Mouse (Mus musculus) layer of hippocampus, adult 6 months (tissue): Measurements from ENCODE around the gene Smarcd2. TPM values are rescaled to one million over a fixed set of nuclear protein-coding genes. Genes with fewer than 3 reads are reported as not detected.

Experiments
- long read RNA-seq, 2 experiments: library from polyadenylated mRNA; unstranded; transcript quantifications; one replicate each; pipeline ENCODE4 v2.0.0; 2019 to 2020
- polyA plus RNA-seq: library from polyadenylated mRNA; unstranded; fragments of <200 nt; fragmentation: Nextera tagmentation; gene quantifications from 2 replicates; pipeline ENCODE4 v1.2.3, GENCODE M21; 2021

The Smarcd2 gene
- polyA plus RNA-seq, result 2.2 and 2.6 TPM in 2 replicates
- long read RNA-seq, experiment 1, transcript Smarcd2-201 (13 exons, 2,747 nt), result major isoform, 8 of 11 reads
- long read RNA-seq, experiment 1, partial matches to known transcripts, result 1 of 11 reads
- long read RNA-seq, experiment 1, other reads (novel, unspliced or antisense), result 2 of 11 reads
- long read RNA-seq, experiment 2, transcript Smarcd2-201 (13 exons, 2,747 nt), result major isoform, 42 of 48 reads
- long read RNA-seq, experiment 2, partial matches to known transcripts, result 2 of 48 reads
- long read RNA-seq, experiment 2, other reads (novel, unspliced or antisense), result 4 of 48 reads

DNA sequence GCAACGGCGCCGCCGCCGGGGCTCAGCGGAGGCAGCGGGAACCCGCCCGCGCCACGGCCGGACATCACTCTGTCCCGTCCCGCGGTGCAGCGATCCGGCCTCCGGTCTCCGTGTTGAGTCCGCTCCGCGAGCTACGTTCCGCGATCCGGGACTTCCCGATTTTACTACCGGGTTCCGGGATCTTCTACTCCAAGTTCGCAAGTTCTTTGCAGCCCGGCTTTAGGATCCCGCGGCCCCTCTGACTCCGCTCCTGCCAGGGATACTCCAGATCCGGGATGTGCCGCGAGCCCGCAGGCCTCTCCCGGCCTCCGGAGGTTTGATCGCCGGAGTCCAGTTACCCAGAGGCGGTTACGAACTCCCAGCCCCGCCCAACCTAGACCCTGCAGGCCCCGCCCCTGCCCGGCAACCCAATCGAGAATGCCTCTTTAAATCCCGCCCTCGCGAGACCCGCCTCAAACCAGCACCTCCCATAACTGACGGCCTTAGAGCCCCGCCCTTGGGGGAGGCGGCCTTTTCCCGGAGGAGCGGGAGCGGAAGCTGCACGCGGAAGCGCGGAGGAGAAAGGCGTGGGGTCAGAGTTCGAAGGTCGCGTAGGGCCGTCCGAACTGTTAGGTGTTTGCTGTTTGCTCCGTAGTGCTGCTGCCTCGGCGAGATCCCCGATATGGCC is at the start of gene Smarcd2:
Gene Smarcd2, minus strand, starts transcription at position 329 of the 667 bp plus-strand sequence.

DNA sequence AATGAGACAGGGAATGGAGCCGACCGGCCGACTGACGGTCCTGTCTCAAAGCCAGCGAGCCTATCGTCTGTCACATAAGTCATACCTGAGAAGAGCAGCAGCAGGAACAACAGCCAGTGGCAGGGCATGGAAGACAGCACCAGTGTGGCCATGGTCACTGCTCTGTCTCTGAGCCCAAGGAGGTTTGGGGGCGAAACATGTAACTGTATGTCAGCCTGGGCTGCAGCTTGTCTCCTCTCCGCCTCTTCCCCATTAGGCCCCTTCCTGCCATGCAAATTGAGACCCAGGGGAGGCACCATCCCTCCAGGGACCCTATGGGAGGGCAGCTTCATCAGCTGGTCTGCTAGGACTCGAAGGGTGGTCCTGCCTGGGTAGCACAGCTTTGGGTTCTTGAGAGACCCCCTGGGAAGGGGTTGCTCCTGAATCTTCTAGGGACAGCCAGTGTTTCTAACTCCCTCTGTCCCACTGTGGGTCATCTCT is 41.6 kb upstream of the Smarcd2 start, which contains the start of gene Cd79b:
Gene Cd79b, minus strand, starts transcription at position 430 of the 480 bp plus-strand sequence.

DNA sequence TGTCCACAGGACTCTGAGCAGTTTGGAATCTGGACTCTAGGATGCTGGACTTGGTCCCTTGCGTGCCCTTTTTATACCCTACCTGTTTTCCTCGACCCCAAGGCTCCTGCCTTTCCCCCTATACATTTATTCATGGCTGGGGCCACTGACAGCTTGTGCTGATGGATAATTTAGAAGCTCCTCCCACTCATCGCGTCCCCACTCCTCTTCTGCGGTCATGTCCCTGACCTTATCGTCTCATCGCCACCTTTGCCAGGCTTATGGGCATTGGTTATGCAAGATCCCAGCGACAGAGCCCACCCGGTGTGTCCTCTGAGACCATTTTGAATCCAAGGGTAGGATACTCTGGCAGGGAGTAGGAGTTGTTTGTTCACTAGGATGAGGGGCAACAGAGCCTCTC is 29.0 kb upstream of the Smarcd2 start, which contains the start of gene Gh:
Gene Gh, minus strand, starts transcription at position 101 of the 400 bp plus-strand sequence.

DNA sequence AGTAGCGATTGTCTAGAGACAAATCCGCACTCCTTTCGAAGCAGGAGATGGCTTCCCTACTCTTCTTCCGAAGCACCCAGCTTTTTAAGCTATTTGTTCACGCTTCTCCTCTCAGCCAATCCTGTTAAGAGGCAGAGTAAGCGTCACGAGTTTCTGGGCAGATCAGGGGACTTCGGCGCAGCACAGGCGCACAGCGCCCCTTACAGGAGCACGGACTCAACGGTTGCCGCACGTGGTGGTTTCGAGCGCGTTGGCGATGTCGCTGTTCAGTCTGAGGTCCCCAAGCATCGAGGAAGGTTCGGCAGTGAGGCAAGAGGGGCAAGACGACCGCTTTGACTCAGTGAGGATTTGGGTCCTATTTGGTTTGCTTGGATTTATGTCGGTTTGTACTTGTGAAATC is 3.7 kb upstream of the Smarcd2 start, which contains the start of gene Tcam1:
Gene Tcam1, plus strand, starts transcription at position 219 of the 400 bp plus-strand sequence.

DNA sequence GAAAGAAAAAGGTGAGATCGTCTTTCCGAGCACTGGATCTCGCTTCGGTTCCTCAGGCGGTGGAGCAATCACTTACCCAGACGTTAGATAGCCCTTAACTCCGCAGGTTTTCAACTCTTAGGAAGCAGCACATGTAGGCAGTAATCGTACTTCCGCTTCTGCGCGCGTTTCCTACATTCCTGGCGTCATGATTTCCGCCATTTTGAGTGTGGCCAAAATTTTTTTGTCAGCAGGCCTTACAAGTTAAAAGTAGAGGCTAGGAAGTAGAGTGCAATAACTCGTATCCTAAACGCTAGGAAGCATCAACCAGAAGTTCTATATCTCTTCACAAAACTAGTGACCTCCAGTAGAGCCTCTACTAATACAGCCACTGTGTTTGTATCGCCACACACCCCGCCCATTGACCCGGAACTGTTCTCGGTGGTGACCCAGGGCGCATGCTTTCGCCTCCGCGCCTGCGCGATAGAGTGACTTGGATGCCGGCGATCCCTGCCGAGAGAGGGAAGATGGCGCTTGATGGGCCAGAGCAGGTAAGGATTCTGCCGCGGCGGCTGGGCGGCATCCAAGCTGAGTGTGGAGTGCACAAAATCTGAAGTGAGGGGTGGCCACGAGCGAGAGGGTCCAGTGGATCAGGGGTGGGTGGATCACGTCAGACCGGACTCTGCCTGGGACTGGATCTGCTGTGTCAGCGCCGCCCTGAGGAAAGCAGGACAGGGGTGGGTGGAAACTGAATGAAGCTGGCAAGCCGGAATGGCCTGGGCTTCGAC is 16.9 kb downstream of the Smarcd2 start, which contains the start of the genes Ftsj3 and Psmc5:
Gene Ftsj3, minus strand, starts transcription at position 395 of the 767 bp plus-strand sequence.
Gene Psmc5, plus strand, starts transcription at position 470 of the 767 bp plus-strand sequence.

DNA sequence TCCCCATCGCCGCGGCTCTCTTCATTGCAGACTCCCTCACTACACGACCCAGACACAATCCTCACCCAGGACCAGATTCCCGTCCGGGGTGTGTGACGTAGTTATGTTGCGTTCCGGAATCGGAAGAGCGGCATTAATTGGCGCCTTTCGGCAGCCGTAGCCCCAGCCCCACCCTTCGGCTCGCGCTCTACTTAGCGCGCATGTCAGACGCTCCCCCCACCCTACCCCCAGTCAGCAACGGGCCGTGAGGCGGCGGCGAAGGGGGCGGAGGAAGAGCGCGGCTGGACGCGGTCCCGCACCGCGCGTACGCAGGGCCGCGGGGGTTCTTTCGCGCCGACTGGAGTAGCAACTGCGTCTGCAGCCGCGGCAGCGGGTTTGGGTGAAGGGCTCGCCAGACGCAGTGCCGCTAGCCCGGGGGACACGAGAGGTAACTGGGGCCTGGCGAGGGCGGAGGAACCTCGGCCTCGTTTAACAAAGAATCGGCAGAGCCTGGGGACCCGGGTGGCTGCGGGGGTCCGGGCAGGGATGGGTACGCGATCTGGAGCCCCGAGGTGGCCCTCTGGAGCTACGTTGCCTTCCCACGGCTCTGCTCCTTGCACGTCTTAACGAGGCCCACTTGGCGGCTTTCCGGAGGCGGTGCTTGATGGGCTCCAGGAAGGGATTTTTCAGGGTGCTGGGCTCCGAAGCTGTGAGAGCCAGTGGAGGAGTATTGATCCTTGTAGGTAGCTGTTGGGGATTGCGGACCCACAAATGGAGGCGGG is 55.9 kb downstream of the Smarcd2 start, which contains the start of gene Ddx42:
Gene Ddx42, plus strand, starts transcription at position 197 of the 761 bp plus-strand sequence.

DNA sequence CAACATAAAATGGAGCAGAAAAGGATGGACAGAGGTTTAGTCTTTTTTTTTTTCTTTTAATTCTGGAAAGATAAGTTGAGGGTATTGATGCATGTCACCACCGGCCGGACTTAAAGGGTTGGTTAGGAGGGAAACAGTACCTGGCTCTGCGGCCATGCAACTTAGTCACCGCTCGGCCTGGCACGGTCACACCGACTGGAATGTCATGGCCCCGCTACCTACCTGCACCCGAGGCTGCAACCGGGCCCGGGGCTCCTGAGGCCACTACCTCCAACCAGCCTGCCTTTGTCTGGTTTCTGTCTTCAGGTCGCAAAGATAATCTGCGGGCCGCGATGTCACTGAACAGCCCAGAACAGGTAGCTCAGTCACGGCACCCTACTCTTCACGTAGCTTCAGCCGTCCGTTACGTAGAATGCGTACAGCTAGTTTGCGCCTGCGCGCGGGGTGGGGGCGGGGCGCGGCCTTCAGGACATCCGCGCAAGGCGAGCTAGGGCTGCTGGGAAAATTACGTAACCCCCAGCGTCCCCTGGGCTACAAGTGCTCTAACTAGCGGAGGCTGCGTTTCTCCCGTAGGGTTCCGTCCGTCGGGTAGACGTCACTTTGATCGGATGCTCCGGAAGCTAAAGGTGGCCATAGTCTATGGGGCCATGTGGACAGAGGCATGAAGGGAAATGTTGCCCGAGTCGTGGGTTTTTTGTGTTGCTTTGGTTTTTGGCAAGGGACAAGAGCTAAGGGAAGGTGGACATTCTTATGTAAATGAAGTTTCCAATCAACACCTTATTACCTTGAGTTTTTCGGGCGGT is 56.6 kb downstream of the Smarcd2 start, which contains the start of gene Ccdc47:
Gene Ccdc47, minus strand, starts transcription at position 418 of the 803 bp plus-strand sequence.

Other genes with a start within 250 kb of the Smarcd2 start
- gene Dcaf7, start 236.1 kb downstream of the Smarcd2 start, polyA plus RNA-seq, result 75.4 and 94.8 TPM in 2 replicates
- 4.8 TPM in 2 replicates for gene Taco1, start 206.9 kb downstream of the Smarcd2 start, polyA plus RNA-seq
- gene Map3k3, start 188.4 kb downstream of the Smarcd2 start, polyA plus RNA-seq, result 1.2 and 1.4 TPM in 2 replicates
- gene Gm10840, start 112.1 kb downstream of the Smarcd2 start, polyA plus RNA-seq, result 0.95 and 1.5 TPM in 2 replicates
- 184 and 226 TPM in 2 replicates for gene Limd2, start 112.1 kb downstream of the Smarcd2 start, polyA plus RNA-seq
- gene Strada, start 70.8 kb downstream of the Smarcd2 start, polyA plus RNA-seq, result 10.6 and 12.9 TPM in 2 replicates
- gene Ccdc47, start 56.6 kb downstream of the Smarcd2 start, polyA plus RNA-seq, result 50.5 and 54.2 TPM in 2 replicates
- gene Ddx42, start 56.0 kb downstream of the Smarcd2 start, polyA plus RNA-seq, result 20.1 TPM in 2 replicates
- 8.2 and 9.8 TPM in 2 replicates for gene Ftsj3, start 16.9 kb downstream of the Smarcd2 start, polyA plus RNA-seq
- gene Psmc5, start 16.8 kb downstream of the Smarcd2 start, polyA plus RNA-seq, result 471 and 488 TPM in 2 replicates
- gene Tcam1, start 3.7 kb upstream of the Smarcd2 start, polyA plus RNA-seq, result 0.05 and 0.06 TPM in 2 replicates
- gene Gh, start 28.9 kb upstream of the Smarcd2 start, polyA plus RNA-seq, result not detected in 2 replicates
- gene Cd79b, start 41.8 kb upstream of the Smarcd2 start, polyA plus RNA-seq, result 0.80 and 1.1 TPM in 2 replicates
- gene Scn4a, start 80.3 kb upstream of the Smarcd2 start, polyA plus RNA-seq, result 0.01 TPM in 1 of 2 replicates, not detected in the other
- 0.38 and 0.44 TPM in 2 replicates for gene Prr29, start 92.5 kb upstream of the Smarcd2 start, polyA plus RNA-seq
- gene Icam2, start 115.1 kb upstream of the Smarcd2 start, polyA plus RNA-seq, result 3.8 and 5.8 TPM in 2 replicates
- gene Ern1, start 214.9 kb upstream of the Smarcd2 start, polyA plus RNA-seq, result 0.79 and 1.3 TPM in 2 replicates